Mouse (Mus musculus): ENCODE results near the gene Ydjc. TPM values are rescaled to one million over a fixed set of nuclear protein-coding genes. Genes with fewer than 3 reads are reported as not detected.
A peak's percentile ranks its signal among the peaks of the same experiment; 100 is the strongest.

Gene Ydjc
- total and polyA plus RNA-seq, 3 experiments = 56.7 to 68.5 TPM; not detected in 1

DNA sequence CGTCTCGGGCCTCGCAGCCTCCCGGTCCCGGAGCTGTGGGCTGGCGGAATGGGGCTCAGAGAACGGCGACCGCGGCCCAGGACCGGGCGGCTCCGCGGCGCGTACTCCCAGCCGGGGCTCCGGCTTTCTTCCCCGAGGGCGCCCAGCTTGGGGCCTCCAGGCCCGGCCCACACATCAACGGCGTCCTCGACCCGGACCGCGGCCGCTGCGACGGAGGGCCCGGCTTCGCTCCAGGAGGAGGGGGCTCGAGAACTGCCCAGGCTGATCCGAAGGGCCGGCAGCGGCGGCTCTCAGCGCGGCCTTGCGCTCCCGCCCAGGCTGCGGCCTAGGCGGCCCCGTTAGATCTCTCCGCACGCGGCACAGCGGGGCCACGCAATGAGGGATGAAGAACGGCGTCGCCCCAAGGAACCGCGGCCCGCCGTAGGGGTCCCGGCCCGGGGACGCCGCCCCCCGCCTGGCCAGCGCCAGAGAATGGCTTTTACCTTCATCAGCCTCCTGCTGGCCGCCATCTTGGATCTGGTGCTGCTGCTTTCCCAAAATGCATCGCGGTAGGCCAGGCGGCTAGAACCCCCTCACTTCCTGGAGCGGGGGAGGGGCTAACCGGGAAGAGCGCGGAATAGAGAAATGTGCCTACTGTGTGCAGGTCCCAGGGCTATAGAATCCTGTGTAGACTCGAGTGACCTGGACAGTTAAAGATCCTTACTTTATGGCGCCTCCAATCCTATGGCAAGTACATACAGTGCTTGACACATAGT lies 56.7 kb downstream of the Ydjc start:
- Histone ChIP-seq H3K27me3 (ENCODE audit: control insufficient read depth in 1 of 2, insufficient read depth in 2 of 2, low read length in 2 of 2) (no peaks in the 10 kb centered on the region), H3K4me1 (ENCODE audit: control insufficient read depth in 1 of 2, insufficient read depth in 2 of 2, low read length in 2 of 2) (peaks cover 9 to 18% of the 10 kb centered on the region in 2 experiments), H3K36me3 (ENCODE audit: control insufficient read depth in 1 of 2, insufficient read depth in 2 of 2, low read length in 2 of 2) (peaks cover 11 to 30% of the 10 kb centered on the region in 2 experiments), H3K79me2 (ENCODE audit: control insufficient read depth, insufficient read depth, low read length, poor library complexity) (peaks cover 40% of the 10 kb centered on the region), H3K9me3 (replicated peaks; ENCODE audit: insufficient read depth, low read length) (no peaks in the 10 kb centered on the region), H3K27ac (ENCODE audit: control insufficient read depth, low read depth, low read length) (peak overlapping the region; percentile 60), H3K4me3 (ENCODE audit: control insufficient read depth in 1 of 2, insufficient read depth in 1 of 2, low read depth in 2 of 2, low read length in 2 of 2) (peak overlapping the region; percentile 85), H3K9ac (ENCODE audit: control insufficient read depth, low read depth, low read length, poor library complexity, severe bottlenecking) (peak overlapping the region; percentile 95)
- peak; percentile 91 for DNase-seq (ENCODE audit: low read depth, low spot score)
- peak; percentile 88 for TF ChIP-seq HCFC1 (IDR thresholded peaks at IDR 0.05; ENCODE audit: low read depth, low read length)
- no peak for TF ChIP-seq MEF2A (IDR thresholded peaks at IDR 0.05; ENCODE audit: extremely low read depth, insufficient replicate concordance, low read depth, low read length, poor library complexity, severe bottlenecking)
- TF ChIP-seq ETS1 (IDR thresholded peaks at IDR 0.05; ENCODE audit: low read depth, low read length) = peak; percentile 31; the same call in 1 of the 2 replicates
- TF ChIP-seq JUND (IDR thresholded peaks at IDR 0.05; ENCODE audit: low read depth, low read length) = no peak
- peak; percentile 85 for TF ChIP-seq ZMIZ1 (IDR thresholded peaks at IDR 0.05; ENCODE audit: low read depth, low read length)
- peak; percentile 77 for TF ChIP-seq CHD2 (IDR thresholded peaks at IDR 0.05; ENCODE audit: low read length)
- peak; percentile 80 for TF ChIP-seq TCF12 (IDR thresholded peaks at IDR 0.05; ENCODE audit: low read depth, low read length)
- peak; percentile 92 for TF ChIP-seq NELFE (IDR thresholded peaks at IDR 0.05; ENCODE audit: low read depth, low read length)
- TF ChIP-seq CHD1 (IDR thresholded peaks at IDR 0.05; ENCODE audit: low read depth, low read length) = peak; percentile 98
- 0 out of 2 replicates have a peak, but pooled peaks have one; percentile 23 for TF ChIP-seq NRF1 (IDR thresholded peaks at IDR 0.05; ENCODE audit: insufficient read depth, low read depth, low read length, poor library complexity, severe bottlenecking)
- TF ChIP-seq POLR2A (IDR thresholded peaks at IDR 0.05; ENCODE audit: control insufficient read depth in 1 of 2, insufficient read depth in 1 of 2, low read depth in 1 of 2, low read length in 2 of 2, poor library complexity in 1 of 2) = peak; percentile 77 to 86; a peak in 3 of 4 replicates
- peak; percentile 74; the same call in 1 of the 2 replicates for TF ChIP-seq UBTF (IDR thresholded peaks at IDR 0.05; ENCODE audit: borderline replicate concordance, insufficient read depth, low read depth, low read length)
- no peak for TF ChIP-seq MYB (IDR thresholded peaks at IDR 0.05; ENCODE audit: low read depth, low read length)
- no peak for TF ChIP-seq BHLHE40 (IDR thresholded peaks at IDR 0.05; ENCODE audit: borderline replicate concordance, low read depth, low read length)
- TF ChIP-seq MXI1 (IDR thresholded peaks at IDR 0.05; ENCODE audit: low read depth, low read length) = peak; percentile 47; the same call in 1 of the 2 replicates
- TF ChIP-seq TAL1 (IDR thresholded peaks at IDR 0.05; ENCODE audit: low read length) = no peak
- no peak for TF ChIP-seq RCOR1 (IDR thresholded peaks at IDR 0.05; ENCODE audit: low read depth, low read length)
- TF ChIP-seq TBP (IDR thresholded peaks at IDR 0.05; ENCODE audit: low read depth, low read length) = peak; percentile 78
- no peak for TF ChIP-seq USF2 (IDR thresholded peaks at IDR 0.05; ENCODE audit: borderline replicate concordance in 1 of 2, insufficient read depth in 1 of 2, low read depth in 1 of 2, low read length in 2 of 2)
- TF ChIP-seq ELF1 (IDR thresholded peaks at IDR 0.05; ENCODE audit: low read depth, low read length) = peak; percentile 96
- TF ChIP-seq EP300 (IDR thresholded peaks at IDR 0.05; ENCODE audit: low read depth in 1 of 2, low read length in 2 of 2) = peak; percentile 3 to 55; a peak in 3 of 4 replicates
- TF ChIP-seq E2F4 (IDR thresholded peaks at IDR 0.05; ENCODE audit: borderline replicate concordance, low read depth, low read length) = peak; percentile 75; the same call in 1 of the 2 replicates
- TF ChIP-seq SMC3 (IDR thresholded peaks at IDR 0.05; ENCODE audit: low read depth, low read length) = no peak
- peak; percentile 20; the same call in 1 of the 2 replicates for TF ChIP-seq USF1 (IDR thresholded peaks at IDR 0.05; ENCODE audit: low read depth, low read length)
- peak; percentile 39; the same call in 1 of the 2 replicates for TF ChIP-seq MYC (IDR thresholded peaks at IDR 0.05; ENCODE audit: low read depth, low read length)
- TF ChIP-seq ZNF384 (IDR thresholded peaks at IDR 0.05; ENCODE audit: low read depth, low read length) = no peak
- TF ChIP-seq ZC3H11A (IDR thresholded peaks at IDR 0.05; ENCODE audit: low read depth, low read length) = no peak
- TF ChIP-seq KAT2A (conservative IDR thresholded peaks at IDR 0.05; ENCODE audit: low read depth, low read length) = peak; percentile 62; the same call in 1 of the 2 replicates
- TF ChIP-seq MAX (IDR thresholded peaks at IDR 0.05; ENCODE audit: low read length) = no peak
- peak; percentile 100 for TF ChIP-seq ZKSCAN1 (IDR thresholded peaks at IDR 0.05; ENCODE audit: low read depth, low read length)
- peak; percentile 93 for TF ChIP-seq POLR2AphosphoS2 (IDR thresholded peaks at IDR 0.05; ENCODE audit: low read length)
- peak; percentile 89 for TF ChIP-seq MAZ (IDR thresholded peaks at IDR 0.05; ENCODE audit: low read depth, low read length)
- no peak for TF ChIP-seq GATA1 (IDR thresholded peaks at IDR 0.05; ENCODE audit: low read depth, low read length)
- no peak for TF ChIP-seq MAFK (IDR thresholded peaks at IDR 0.05; ENCODE audit: borderline replicate concordance, low read depth, low read length)
- no peak for TF ChIP-seq RAD21 (IDR thresholded peaks at IDR 0.05; ENCODE audit: low read depth, low read length)

Data from MEL (cell line).